Mouse (Mus musculus): Measurements from ENCODE around the gene Tppp3.

Tppp3 gene

GRCm38 (mm10) chr8:105466246-105466645 lies 5.1 kb downstream of the Tppp3 start:
- DNase-seq, result no peak

GRCm38 (mm10) chr8:105464595-105464994 lies 6.7 kb downstream of the Tppp3 start:
- DNase-seq, result no peak

- DNase-seq, result peak; percentile 78 to 81
Measured at GRCm38 (mm10) chr8:105461085-105461803, 10.1 kb downstream of the Tppp3 start.

- DNase-seq, result no peak
Measured at GRCm38 (mm10) chr8:105455218-105455617, 16.1 kb downstream of the Tppp3 start.

GRCm38 (mm10) chr8:105454088-105454487 lies 17.2 kb downstream of the Tppp3 start:
- no peak for DNase-seq

GRCm38 (mm10) chr8:105453296-105453695 lies 18.0 kb downstream of the Tppp3 start:
- no peak for DNase-seq

- DNase-seq, result no peak
Measured at GRCm38 (mm10) chr8:105451903-105452603, 19.3 kb downstream of the Tppp3 start.

- no peak for DNase-seq
Measured at GRCm38 (mm10) chr8:105450977-105451376, 20.3 kb downstream of the Tppp3 start.

- no peak for DNase-seq
Measured at GRCm38 (mm10) chr8:105448596-105448995, 22.7 kb downstream of the Tppp3 start.

- DNase-seq, result no peak
Measured at GRCm38 (mm10) chr8:105448188-105448587, 23.1 kb downstream of the Tppp3 start.

GRCm38 (mm10) chr8:105446127-105446552 lies 25.2 kb downstream of the Tppp3 start:
- no peak for DNase-seq

- no peak for DNase-seq
Measured at GRCm38 (mm10) chr8:105445296-105446126, 25.8 kb downstream of the Tppp3 start.

GRCm38 (mm10) chr8:105442661-105443060 lies 28.7 kb downstream of the Tppp3 start:
- no peak for DNase-seq

GRCm38 (mm10) chr8:105441433-105441832 lies 29.9 kb downstream of the Tppp3 start:
- peak in 1 of 2 experiments; percentile 42 for DNase-seq

GRCm38 (mm10) chr8:105438865-105439264 lies 32.5 kb downstream of the Tppp3 start:
- peak; percentile 38 to 45 for DNase-seq

GRCm38 (mm10) chr8:105437078-105437748 lies 34.1 kb downstream of the Tppp3 start:
- no peak for DNase-seq

- DNase-seq, result no peak
Measured at GRCm38 (mm10) chr8:105436218-105436617, 35.1 kb downstream of the Tppp3 start.

- no peak for DNase-seq
Measured at GRCm38 (mm10) chr8:105434136-105434535, 37.2 kb downstream of the Tppp3 start.

- DNase-seq, result peak in 1 of 2 experiments; percentile 43
Measured at GRCm38 (mm10) chr8:105433511-105433910, 37.8 kb downstream of the Tppp3 start.

GRCm38 (mm10) chr8:105433021-105433420 lies 38.3 kb downstream of the Tppp3 start:
- DNase-seq, result no peak

GRCm38 (mm10) chr8:105431743-105432515 lies 39.4 kb downstream of the Tppp3 start:
- DNase-seq, result no peak

GRCm38 (mm10) chr8:105426878-105427277 lies 44.4 kb downstream of the Tppp3 start:
- peak in 1 of 2 experiments; percentile 24 for DNase-seq

Data from lung, adult 18-20 months (tissue).